Mouse (Mus musculus) stomach, embryonic 16.5 days (tissue): ENCODE data around the gene Cnnm2. TPM values are rescaled to one million over a fixed set of nuclear protein-coding genes. Genes with fewer than 3 reads are reported as not detected.

ENCODE experiments used
- ATAC-seq: fragments of 200-750 bp; cut with Nextera tagmentation; 2 replicates; pipeline ENCODE4 v1.8.0; 2017; ENCODE audit warnings: moderate number of reproducible peaks, moderate TSS enrichment; ENCODE audit not compliant: insufficient read depth, low FRiP score
- H3K27ac ChIP-seq: fragments of 300-500 bp; sonication (generic); 2 replicates; pipeline ENCODE4 v1.5.1; 2014; ENCODE audit warnings: low read length
- H3K27me3 ChIP-seq: fragments of 300-500 bp; sonication (generic); 2 replicates; pipeline ENCODE4 v1.6.1; 2014; ENCODE audit warnings: low read length, control low read depth, mixed read lengths; ENCODE audit not compliant: control insufficient read depth, insufficient read depth
- H3K36me3 ChIP-seq: fragments of 300-500 bp; sonication (generic); 2 replicates; pipeline ENCODE4 v1.6.1; 2014; ENCODE audit warnings: low read length; ENCODE audit not compliant: control insufficient read depth, insufficient read depth
- H3K4me1 ChIP-seq: fragments of 300-500 bp; sonication (generic); 2 replicates; pipeline ENCODE4 v1.6.1; 2014; ENCODE audit warnings: low read length, control low read depth, mixed read lengths; ENCODE audit not compliant: control insufficient read depth, insufficient read depth
- H3K4me2 ChIP-seq: fragments of 300-500 bp; sonication (generic); 2 replicates; pipeline ENCODE4 v1.6.1; 2014; ENCODE audit warnings: low read depth, low read length, mixed read lengths
- H3K4me3 ChIP-seq: fragments of 300-500 bp; sonication (generic); replicated peaks from 2 replicates; pipeline ENCODE4 v1.5.1; 2014; ENCODE audit warnings: mild to moderate bottlenecking, low read length
- H3K9ac ChIP-seq: fragments of 300-500 bp; sonication (generic); 2 replicates; pipeline ENCODE4 v1.6.1; 2014; ENCODE audit warnings: low read length
- H3K9me3 ChIP-seq: fragments of 300-500 bp; sonication (generic); replicated peaks from 2 replicates; pipeline ENCODE4 v1.6.1; 2016; ENCODE audit warnings: low read length, control low read depth; ENCODE audit not compliant: control insufficient read depth
- WGBS: fragments of 180-500 bp; shearing (Covaris S2); extraction: QIAGEN DNeasy Blood & Tissue Kit; methylation state at CpG from one replicate; pipeline ENCODE4 v1.1.7; 2014; 5-methylcytosine and 5-hydroxymethylcytosine counted together
- polyA plus RNA-seq: library from polyadenylated mRNA; unstranded; fragments of >200 nt; fragmentation: Nextera tagmentation; extraction: Ambion mirVana; gene quantifications from 2 replicates; pipeline ENCODE4 v1.2.1, GENCODE M21; 2015

The Cnnm2 gene
- polyA plus RNA-seq, 1 experiment from 2014 or later, result 1.5 TPM

DNA sequence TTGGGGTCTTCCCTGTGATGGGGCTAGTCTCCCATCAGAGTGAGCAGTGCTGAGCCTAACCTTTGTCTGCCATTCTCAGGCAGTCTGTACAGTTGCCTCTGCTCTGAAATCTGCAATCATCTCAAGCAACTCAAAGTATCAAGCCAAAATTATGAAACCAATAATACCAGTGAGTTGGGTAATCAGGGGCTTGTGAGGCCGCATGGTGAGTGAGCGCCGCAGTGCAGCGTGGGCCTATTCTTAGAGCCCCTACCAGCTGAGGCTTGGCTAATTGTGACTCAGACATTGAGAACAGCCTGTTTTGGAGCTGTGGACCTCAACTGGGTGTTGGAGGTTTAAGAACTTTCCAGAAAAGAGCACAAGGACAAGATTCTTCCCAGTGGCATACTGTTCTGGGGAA is 109.7 kb downstream of the Cnnm2 start:
- H3K4me1 ChIP-seq, result no peaks in the 10 kb centered on the region
- WGBS, result 95% methylated on average over 4 of the region's 4 CpGs
- no peak overlapping the region for H3K9ac ChIP-seq
- H3K9me3 ChIP-seq, result no peaks in the 10 kb centered on the region
- no peak for ATAC-seq
- no peaks in the 10 kb centered on the region for H3K36me3 ChIP-seq
- no peak overlapping the region for H3K27ac ChIP-seq
- H3K27me3 ChIP-seq, result no peaks in the 10 kb centered on the region
- no peak overlapping the region for H3K4me3 ChIP-seq
- no peak overlapping the region for H3K4me2 ChIP-seq

DNA sequence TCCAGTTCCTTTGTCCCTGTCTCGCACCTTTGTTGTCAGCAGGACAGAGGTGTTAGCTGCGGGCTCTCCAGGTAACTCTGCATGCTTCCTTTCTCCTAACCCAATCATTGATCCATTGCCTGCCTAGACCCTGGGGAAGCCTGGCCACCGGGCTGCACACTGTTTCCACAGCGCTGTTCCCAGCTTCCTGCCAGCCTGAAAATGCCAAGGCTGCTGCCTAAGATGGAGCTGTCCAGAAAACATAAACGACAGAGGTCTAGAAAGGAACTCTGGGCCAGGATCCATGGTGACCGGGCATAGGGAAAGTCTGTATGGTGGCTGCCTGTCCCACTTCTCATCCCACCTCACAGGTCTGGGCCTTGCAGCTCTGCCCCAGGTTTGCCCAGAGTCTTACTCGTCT is 110.3 kb downstream of the Cnnm2 start:
- Histone ChIP-seq H3K27ac (no peak overlapping the region), H3K4me2 (no peak overlapping the region)
- WGBS, result 66% methylated on average over 7 of the region's 7 CpGs

DNA sequence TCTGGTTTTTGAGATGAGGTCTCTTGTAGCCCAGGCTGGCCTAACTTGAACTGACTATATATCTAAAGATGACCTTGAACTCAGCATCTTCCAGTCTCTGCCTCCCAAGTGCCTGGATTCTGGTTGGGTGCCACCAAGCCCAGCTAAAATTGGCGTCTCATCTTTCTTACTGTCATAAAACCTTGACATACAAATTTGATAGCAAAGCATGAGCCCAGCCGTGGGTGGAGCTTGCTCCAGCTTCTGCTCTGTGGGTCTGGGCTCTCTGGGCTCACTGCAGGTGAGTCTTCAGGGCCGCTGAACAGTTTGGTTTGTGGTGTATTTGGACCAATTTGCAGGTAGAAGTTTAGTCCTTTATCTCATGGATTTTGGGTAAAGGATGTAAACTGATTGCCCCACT is 112.5 kb downstream of the Cnnm2 start:
- H3K4me3 ChIP-seq, result no peak overlapping the region
- no peaks in the 10 kb centered on the region for H3K9me3 ChIP-seq
- H3K4me1 ChIP-seq, result no peaks in the 10 kb centered on the region
- WGBS, result 79% methylated on average over 3 of the region's 3 CpGs
- no peak overlapping the region for H3K27ac ChIP-seq
- H3K27me3 ChIP-seq, result no peaks in the 10 kb centered on the region
- no peak for ATAC-seq
- no peak overlapping the region for H3K9ac ChIP-seq
- H3K36me3 ChIP-seq, result no peaks in the 10 kb centered on the region
- no peak overlapping the region for H3K4me2 ChIP-seq

More for the DNA sequence above, 110.3 kb downstream of the Cnnm2 start:
- H3K4me3 ChIP-seq, result no peak overlapping the region
- ATAC-seq, result no peak
- no peaks in the 10 kb centered on the region for H3K9me3 ChIP-seq
- H3K4me1 ChIP-seq, result no peaks in the 10 kb centered on the region
- no peak overlapping the region for H3K9ac ChIP-seq
- no peaks in the 10 kb centered on the region for H3K36me3 ChIP-seq
- H3K27me3 ChIP-seq, result no peaks in the 10 kb centered on the region

- Histone ChIP-seq H3K27me3 (no peaks in the 10 kb centered on the region), H3K9me3 (no peaks in the 10 kb centered on the region), H3K4me1 (no peaks in the 10 kb centered on the region), H3K4me2 (no peak overlapping the region), H3K4me3 (no peak overlapping the region), H3K27ac (no peak overlapping the region), H3K36me3 (no peaks in the 10 kb centered on the region), H3K9ac (no peak overlapping the region)
- WGBS, result 33% methylated on average over 12 of the region's 12 CpGs
- peak; percentile 61; the same call in 1 of the 2 replicates for ATAC-seq
These were observed 114.4 kb downstream of the Cnnm2 start for GRCm38 (mm10) chr19:46875790-46876189.

GRCm38 (mm10) chr19:46877886-46878285 is 116.5 kb downstream of the Cnnm2 start:
- no peak overlapping the region for H3K27ac ChIP-seq
- 86% methylated on average over 13 of the region's 13 CpGs for WGBS
- H3K9ac ChIP-seq, result no peak overlapping the region
- ATAC-seq, result no peak
- no peak overlapping the region for H3K4me3 ChIP-seq
- H3K27me3 ChIP-seq, result no peaks in the 10 kb centered on the region
- H3K9me3 ChIP-seq, result no peaks in the 10 kb centered on the region
- no peaks in the 10 kb centered on the region for H3K4me1 ChIP-seq
- H3K36me3 ChIP-seq, result no peaks in the 10 kb centered on the region
- H3K4me2 ChIP-seq, result no peak overlapping the region

GRCm38 (mm10) chr19:46878346-46878745 is 117.0 kb downstream of the Cnnm2 start:
- Histone ChIP-seq H3K4me3 (no peak overlapping the region), H3K27me3 (no peaks in the 10 kb centered on the region), H3K9me3 (no peaks in the 10 kb centered on the region), H3K9ac (no peak overlapping the region), H3K4me2 (no peak overlapping the region), H3K4me1 (no peaks in the 10 kb centered on the region), H3K36me3 (no peaks in the 10 kb centered on the region), H3K27ac (no peak overlapping the region)
- ATAC-seq, result no peak
- WGBS, result 41% methylated on average over 13 of the region's 13 CpGs

DNA sequence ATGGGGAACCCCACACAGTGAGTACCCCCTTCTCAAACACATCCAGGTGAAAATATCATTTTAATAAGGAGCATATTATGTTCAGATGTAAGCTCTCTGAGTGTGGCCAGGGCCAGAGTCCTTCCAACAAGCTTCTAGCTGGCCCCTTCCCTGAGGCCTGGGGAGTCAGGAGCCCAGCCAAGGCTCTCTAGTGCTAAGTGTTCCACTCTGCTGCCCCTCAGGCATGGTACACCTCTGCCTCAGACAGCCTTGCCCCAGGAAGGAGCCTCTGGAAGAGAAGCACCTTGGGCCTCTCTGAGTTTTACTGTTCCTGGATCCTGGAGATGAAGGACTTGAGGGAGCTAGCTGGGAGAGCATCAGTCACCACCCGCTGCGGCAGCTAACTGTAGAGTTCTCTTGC is 118.5 kb downstream of the Cnnm2 start:
- Histone ChIP-seq H3K27me3 (no peaks in the 10 kb centered on the region), H3K36me3 (no peaks in the 10 kb centered on the region), H3K9ac (no peak overlapping the region), H3K4me1 (no peaks in the 10 kb centered on the region), H3K4me2 (no peak overlapping the region), H3K9me3 (no peaks in the 10 kb centered on the region), H3K27ac (no peak overlapping the region), H3K4me3 (no peak overlapping the region)
- WGBS, result 95% methylated on average over 2 of the region's 2 CpGs
- no peak for ATAC-seq

- no peak for ATAC-seq
- Histone ChIP-seq H3K27me3 (no peaks in the 10 kb centered on the region), H3K27ac (peak overlapping the region; percentile 39; the same call in 1 of the 2 replicates), H3K4me3 (no peak overlapping the region), H3K9me3 (no peaks in the 10 kb centered on the region), H3K36me3 (peaks cover 11% of the 10 kb centered on the region), H3K9ac (no peak overlapping the region), H3K4me2 (no peak overlapping the region), H3K4me1 (no peaks in the 10 kb centered on the region)
- WGBS, result 93% methylated on average over 4 of the region's 4 CpGs
These were observed 124.0 kb downstream of the Cnnm2 start for GRCm38 (mm10) chr19:46885365-46885764.

DNA sequence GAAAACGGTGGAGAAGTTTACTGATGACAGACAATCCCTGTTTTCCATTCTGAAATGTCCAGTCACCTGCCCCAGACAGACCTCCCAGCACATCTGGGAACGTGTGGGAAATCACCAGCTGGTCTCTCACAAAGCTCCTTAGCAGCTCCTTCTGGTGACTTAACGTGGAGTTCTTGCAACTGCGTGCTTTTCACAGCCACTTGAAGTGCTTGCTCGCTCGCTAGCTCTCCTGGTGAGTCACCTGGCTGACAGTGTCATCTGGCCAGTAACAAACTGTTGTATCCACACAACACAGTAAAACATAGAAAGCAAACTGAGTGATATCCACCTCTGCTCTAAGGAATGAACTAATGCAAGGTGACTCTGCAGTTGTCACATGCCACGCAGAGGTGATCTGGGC is 125.4 kb downstream of the Cnnm2 start:
- Histone ChIP-seq H3K9me3 (no peaks in the 10 kb centered on the region), H3K27ac (peak overlapping the region; percentile 56), H3K27me3 (no peaks in the 10 kb centered on the region), H3K9ac (no peak overlapping the region), H3K4me3 (no peak overlapping the region), H3K4me2 (no peak overlapping the region), H3K36me3 (peaks cover 24% of the 10 kb centered on the region), H3K4me1 (no peaks in the 10 kb centered on the region)
- 84% methylated on average over 7 of the region's 7 CpGs for WGBS
- ATAC-seq, result no peak
